Mouse (Mus musculus) telencephalon, adult 2 months (tissue): ENCODE data around the gene Dmac1.
"Not testable (repeated sequence)": the region's sequence is repeated elsewhere in the genome, so short reads cannot be mapped to it uniquely, and the experiment has no call there.

Experiments
- DNase-seq: peaks from one replicate; pipeline ENCODE4 v3.0.0-alpha.2; 2011; ENCODE audit warnings: low read depth, low spot score

Gene Dmac1

DNA sequence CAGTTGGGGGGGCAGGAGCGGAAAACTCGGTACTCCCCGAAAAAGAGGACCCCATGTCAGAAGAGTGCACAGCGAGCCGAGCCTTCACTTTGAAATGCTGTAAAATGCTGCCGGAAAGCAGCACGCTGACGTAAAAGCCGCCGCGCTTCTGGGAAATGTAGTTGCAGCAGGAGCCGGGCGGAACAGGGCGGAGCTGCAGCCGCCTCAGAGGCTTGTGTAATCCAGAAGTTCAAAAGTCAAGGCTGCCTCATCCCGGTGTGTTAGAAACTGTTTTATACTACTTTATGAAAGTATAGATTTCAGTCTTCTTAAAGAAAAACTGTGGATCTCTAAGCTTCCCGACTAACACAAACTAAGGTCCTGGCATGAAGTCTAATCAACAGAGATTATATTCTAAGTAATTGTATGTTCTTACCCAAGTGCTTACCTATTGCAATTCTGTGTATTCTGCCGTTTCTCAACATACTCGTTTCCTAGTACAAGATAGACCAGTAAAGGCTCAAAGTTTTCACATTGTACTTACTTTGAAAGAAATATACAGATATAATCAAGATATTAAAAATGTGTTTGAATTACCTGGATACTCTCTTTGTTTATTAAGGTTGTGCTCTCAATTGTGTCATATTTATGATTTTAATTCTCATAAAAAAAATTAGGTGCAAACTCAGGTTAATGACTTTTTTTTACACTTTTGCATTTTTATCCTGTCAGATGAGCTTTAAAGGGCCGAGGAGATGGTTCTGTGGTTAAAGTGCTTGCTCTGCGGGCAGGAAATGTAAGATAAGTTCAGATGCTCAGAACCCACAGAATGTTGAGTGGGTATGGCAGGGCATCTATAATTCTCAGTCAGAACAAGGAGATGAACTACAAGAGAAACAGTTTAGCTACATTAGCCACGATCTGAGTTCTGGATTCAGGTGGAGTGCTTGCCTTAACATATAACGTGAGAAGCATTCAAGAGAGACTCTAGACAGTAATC lies at the start of gene Dmac1:
TSS of gene Dmac1 (minus strand) at position 109 of the 979 bp plus-strand sequence.
- DNase-seq = peak; percentile 90

DNA sequence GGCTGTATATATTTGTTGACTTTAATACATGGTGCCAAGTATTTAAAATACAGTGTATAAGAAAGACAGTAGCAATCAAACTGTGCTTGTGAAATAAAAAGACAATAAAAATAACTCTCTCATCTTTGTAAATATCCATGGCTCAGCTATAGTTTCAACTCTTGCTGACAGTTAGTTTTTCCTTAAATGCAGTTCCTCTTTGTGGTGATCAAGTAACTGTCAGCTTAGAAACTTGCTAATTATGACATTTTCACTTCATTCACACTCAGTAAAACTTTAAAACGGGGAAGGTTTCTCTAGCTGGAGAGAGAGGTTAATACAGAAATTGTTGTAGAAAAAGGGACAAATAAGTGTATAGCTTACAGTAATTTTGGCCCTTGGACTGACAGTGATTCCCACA lies 37.3 kb upstream of the Dmac1 start:
- DNase-seq = no peak

DNA sequence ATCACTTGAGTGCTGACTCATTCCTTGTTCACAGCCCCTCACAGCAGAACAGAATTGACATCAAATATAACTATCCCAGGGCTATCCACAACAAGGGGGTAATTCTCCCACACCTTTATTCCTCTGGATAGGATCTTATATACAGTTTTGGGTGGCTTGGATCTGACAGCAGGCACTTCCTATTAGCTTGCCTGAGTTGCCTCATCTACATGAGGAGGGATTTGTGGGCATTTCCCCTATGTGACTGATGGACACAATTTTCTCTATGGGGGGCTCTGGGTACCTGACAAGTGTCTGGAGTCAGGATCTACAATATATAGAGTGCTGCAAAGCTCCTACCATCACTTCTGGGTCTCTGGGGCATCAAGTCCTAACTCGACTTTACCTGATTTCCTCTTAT lies 36.9 kb upstream of the Dmac1 start:
- DNase-seq = no peak

DNA sequence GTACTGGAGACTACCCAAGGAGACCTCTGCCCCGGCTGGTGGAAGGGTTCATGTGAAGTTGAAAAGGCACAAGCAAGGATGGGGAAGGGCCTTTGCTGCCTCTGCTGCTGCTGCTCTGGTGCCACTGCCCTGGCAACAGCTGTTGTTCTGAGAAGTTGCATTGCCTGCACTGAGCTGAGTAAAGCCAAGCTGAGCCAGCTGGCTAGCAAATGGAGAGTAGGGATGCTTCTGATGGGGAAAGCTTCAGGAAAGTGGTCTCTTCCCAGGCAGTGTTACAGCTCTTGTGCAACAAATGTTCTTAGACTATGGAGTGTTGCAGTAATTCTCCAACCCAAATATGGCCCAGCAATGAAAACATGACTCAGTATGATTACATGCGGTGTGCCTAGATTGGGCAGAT lies 33.8 kb upstream of the Dmac1 start:
- no peak for DNase-seq

DNA sequence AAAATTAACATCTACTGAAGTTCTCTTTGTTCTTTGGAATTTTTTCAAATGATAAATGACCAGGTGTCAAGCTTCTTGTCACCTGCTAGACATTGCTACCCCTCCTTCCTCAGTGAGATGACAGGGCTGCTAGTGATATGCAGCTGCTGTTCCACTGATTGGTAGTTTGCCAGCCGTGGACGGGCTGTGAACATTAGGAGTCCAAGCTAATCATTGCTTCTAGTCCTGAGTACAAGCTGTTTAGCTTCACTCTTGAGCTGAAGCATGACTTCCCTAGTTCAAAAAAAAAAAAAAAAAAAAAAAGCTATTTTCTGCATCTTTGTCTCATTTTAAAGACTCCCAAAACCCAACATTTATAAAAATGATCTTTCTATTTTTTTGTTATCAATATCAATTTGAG lies 33.2 kb upstream of the Dmac1 start:
- no peak for DNase-seq

DNA sequence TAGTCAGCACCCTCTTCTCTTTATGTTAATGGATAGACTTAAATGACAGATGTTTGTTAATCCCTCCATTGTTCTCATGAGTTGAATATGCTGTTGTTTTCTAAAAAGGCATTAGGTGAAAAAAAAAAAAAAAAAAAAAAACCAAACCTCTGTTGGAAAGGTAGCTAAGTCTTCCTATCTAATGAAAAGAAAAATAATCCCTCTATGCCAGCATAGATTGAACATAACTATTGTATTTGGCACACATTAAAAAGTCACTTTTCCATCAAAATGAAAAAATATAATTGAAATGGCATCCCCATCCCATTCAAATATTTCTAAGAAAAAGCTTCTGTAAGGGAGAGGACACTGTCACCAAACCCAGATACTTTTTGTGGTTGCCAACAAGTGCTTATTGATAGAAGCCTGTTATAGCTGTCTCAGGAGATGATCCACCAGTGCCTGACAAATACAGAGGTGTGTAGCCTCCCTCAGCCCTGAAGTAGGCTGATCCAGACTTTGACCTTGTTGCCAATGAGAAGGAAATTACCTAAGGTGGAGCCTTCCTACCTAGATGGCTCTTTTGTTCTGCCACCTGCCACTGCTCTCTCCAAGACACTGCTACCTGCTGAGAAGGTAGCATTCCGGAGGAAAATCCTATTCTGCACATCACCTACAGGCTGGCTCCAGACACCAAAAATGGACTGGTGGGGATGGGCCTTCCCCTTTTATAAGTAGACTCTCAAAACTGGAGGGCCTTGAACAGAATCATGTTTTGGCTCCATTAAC lies 22.3 kb upstream of the Dmac1 start:
- DNase-seq = no peak

DNA sequence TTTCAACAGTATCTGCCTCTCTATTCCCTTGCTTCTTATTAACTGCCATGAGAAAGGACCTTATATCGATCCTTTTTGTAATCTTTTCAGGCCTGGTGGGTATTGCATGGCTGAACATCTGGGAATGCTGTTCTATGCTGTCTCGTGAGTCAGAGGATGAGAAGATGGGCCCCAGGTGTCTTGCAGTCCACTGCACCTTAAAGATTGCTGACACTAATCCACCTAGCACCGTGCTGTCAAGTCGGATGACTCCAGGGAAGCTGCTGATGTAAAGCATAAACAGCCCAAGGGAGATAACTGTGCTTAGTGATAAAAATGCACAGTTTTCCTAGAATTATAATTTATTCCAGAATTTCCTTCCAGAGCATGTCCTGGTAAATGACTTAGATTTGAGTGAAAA lies 14.2 kb upstream of the Dmac1 start:
- DNase-seq = no peak

DNA sequence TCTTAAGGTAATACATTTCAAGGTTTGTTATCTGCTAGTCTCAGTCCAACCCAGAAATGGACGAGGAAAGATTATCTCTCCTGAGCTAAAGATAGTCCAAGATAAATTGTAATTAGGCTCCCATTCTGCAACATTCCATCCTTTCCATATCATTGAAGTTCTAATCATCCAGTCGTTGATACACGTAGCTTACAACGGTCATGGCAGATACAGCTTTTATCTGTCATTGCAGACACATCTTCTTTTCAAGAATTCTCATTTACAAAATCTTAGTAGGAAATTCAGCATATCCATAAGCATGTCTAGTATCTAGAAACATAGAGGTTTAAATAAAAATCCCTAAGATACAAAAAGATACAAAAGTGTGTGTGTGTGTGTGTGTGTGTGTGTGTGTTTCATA lies 13.0 kb upstream of the Dmac1 start:
- no peak for DNase-seq

DNA sequence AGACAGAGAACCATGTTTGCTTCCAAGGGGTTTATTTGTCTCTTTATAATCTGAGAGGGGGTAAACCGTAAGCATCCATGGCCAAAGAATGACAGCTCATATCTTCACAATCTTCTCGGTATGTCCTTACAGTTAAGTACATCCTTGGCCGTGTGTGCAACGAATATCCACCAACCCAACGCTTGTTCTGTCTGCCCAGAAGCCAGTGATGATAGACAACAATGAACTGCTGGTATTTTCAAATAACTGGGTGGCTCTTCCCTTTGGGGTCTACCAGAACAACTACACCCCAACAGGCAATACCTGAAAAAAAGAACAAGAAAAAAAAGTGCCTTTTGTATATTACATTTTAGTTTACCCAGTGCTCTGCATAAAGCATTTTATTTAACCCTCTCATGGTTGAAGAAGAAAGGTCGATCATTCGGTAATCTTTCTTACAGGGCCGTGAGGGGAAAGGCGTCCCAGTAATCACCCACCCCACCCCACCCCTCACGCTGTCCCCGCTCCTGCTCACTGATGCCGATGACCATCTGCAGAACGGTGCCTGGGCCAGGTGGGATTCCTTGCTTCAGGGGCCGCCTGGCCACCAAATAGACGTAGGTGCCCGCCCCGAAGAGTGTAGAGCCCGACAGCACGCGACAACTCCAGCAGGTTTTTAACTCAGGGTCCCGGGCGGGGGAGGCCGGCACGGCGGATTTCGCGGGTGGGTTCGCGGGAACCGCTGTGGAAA lies 473 bp downstream of the Dmac1 start:
- DNase-seq = no peak

DNA sequence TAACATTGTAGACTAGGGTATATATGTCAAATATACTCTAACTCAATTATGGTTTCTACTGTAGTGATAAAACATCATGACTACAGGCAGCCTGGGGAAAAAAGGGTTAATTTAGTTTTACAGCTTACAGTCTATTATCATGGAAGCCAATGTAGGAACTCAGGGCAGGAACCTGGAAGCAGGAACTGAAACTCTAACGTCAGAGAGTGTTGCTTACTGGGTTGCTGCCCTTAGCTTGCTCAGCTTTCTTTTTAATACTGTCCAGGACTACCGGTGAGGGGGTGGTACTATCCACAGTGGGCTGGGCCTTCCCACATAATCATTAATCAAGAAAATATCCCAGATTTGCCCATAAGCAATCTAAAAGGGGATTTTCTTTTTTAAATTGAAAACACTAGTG lies 2.4 kb downstream of the Dmac1 start:
- no peak for DNase-seq

DNA sequence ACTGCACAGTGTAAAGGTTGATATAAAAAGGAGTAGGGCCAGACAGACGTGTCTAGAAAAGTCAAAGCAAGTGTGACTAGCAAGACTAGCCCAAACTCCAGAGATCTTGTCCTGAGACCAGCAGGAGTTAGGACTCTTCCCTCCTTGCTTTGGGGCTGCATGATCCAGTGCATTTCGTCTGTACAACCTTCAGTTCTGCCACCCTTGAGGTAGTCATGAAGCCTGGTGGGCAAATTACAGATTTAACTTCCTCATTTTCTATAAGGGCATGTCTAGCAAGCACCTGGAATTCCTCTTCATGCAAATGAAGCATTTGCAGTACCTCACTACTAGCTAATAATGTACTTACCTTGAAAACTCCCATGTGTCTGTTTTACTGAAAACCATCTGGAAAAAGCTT lies 10.2 kb downstream of the Dmac1 start:
- no peak for DNase-seq

DNA sequence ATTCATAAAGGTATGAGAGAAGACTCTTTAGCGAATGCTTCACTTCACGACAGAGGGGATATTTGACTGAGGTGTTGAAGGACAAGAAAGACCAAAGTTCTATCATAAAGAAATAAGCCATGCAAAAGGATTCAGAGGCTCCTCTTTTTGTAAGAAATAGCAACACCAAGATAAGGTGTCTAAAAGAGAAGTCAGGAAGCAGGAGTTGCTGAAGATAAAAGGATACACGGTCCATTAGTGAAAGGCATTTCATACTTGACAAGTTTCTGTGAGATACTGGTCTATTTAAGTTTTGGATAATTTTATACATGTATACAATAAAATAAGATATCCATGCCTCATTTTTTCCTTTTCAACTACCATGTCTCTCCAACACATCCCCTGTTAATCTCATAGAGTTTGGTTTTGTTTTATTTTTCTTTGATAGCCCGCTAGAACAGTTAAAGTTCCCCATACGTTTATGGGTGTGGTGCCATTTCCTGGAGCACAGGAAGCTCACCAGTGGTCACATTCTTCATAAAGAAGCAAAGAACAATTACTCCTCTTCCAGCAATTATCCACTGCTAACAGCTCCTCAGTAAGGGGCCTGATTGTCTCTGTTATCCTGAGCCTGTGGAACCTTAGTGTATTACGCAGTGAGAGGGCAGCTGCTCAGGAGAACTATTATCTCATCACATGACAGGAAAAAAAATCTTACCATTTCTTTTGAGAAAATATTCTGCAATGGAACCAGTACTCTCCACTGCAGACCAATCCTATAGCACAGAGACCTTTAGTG lies 11.1 kb downstream of the Dmac1 start:
- DNase-seq = no peak

DNA sequence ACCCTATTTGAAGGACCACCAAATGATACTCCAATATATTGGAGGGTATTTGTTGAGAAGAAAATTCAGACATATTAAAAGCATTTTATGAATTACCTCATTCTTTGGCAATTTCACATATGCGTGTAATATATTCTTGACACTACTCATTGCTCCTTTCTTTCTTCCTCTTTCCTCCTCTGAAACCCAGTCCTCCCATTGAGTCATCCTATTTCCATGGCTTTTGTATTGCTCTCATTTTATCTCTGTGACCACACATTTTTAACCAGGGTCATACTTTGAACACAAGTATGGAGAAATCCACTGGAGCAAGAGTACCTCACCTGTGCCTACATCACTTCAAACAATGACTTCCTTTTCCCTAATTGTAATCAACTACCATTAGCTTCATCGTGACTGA lies 13.9 kb downstream of the Dmac1 start:
- DNase-seq = no peak

DNA sequence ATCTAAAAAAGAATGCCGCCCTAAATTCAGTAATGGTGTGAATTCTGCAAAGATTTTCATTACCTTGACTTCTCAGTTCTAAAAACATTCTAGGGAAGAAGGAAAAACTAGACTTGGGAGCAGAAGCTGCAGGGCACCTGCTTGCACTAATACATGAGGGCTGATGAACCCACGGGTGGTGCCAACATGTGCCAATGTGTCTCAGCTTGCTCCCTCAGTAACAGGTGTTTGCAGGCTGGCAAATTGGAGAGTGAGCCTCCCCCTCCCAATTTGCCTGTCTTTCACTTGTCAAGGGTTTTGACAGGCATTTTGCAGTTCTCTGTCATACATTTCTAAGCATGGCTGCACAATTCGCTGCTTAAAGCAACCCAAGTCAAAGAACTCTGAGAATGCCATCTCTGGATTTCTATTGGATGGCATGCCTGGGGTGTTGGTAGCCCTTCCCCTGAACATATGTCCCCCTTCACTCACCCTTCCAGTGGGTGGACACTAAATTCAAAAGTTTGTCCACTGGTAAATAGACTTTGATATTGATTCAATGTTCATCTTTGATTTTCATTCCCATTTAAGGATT lies 14.5 kb downstream of the Dmac1 start:
- DNase-seq = no peak

DNA sequence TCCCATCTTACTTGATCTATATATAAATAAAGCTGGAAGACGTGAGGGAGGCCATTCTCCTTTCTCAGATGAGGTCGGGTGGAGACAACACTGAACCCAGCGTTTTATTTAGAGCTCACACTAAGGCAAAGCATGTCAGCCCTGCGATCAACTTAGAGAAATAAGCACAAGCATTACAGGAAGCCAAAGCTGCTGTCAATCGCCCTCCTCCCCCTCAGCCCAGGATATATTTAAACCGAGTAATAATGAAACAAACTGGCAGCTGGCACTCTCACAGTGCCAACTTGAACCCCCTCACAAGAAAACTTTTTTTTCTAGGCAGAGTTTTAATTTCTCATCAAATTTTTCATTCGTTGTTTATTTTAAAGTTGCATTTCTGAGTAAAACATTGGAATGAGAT lies 15.7 kb downstream of the Dmac1 start:
- peak; percentile 62 for DNase-seq

DNA sequence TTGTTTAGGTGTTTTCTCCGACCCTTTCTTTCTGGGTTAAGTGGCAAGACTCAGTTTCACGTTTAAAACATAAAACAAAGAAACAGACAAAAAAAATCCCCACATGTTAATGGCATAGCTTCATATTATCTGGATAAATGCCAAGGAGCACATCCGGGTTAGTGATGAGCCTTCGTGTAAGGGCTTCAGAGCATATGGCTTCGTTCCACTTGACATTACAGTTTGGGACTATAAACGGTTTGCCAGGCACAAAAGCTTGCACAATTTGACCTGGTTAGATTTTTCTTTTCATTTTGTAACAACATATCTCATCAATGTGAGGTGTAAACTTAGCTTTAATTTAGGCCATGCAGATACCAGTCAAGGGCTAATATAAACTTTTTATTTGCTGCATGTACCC lies 17.9 kb downstream of the Dmac1 start:
- no peak for DNase-seq

DNA sequence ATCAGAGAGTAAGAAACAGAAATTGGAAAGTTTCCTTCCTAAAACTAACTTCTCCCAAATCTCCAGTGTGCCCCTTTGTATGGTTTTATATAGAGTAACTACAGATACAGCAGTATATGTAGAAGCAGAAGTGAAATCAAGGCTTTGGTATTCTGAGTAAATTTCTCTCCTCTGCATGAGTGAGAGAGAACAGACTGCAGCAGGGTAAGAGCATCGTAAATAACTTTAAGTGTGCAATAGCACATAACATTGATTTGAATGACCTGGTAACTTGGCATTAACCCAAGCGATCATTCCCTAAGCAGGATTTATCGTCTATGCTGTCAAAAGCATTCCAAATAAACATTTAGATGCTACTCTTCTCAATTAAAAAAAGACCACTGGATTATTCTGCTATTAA lies 18.7 kb downstream of the Dmac1 start:
- DNase-seq = no peak

DNA sequence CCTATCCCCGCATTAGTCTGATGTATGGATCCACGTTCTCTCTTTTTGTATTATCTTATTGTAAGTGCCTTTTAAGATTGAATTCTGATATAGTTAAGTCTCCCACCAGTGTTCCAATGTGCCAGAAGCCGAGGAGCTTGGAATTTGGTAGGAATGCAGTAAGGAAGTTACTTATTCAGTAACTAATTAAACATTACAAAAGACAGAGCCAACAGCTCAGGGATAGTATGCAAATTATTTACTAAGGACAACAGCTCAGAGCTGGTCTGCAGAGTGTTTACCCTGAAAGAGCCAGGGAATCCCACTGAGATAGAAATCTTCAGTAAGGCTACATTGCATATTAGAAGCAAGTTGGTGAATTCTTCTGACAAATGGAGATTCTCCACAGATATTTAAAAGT lies 43.5 kb downstream of the Dmac1 start:
- not testable (repeated sequence) for DNase-seq
